Mouse (Mus musculus): ENCODE data around the gene Hoxa4.

Hoxa4 gene

GRCm38 (mm10) chr6:52152226-52153193 is 39.0 kb downstream of the Hoxa4 start:
- ATAC-seq (ENCODE audit: low TSS enrichment) = no peak

- ATAC-seq (ENCODE audit: low TSS enrichment) = no peak
Observed at GRCm38 (mm10) chr6:52151571-52151970, 40.0 kb downstream of the Hoxa4 start.

- no peak for ATAC-seq (ENCODE audit: low TSS enrichment)
Observed at GRCm38 (mm10) chr6:52150401-52150966, 41.1 kb downstream of the Hoxa4 start.

Measured in frontal cortex, adult (tissue).